Comparison of ENCODE assay signal across 11 mouse cellular contexts in genomic region chr10:74680016-74680491, GRCm38 (mm10).
DNase-seq lines count a peak whose midpoint lies in the region; ATAC-seq and TF ChIP-seq lines count a peak whose summit lies in the region.
"Had no signal": no experiment of that assay in that cellular context is flagged by ENCODE, and none has a peak within 500 bp of the region (broad histone marks: within the 10 kb centered on the region; RNA-seq: fewer than 3 reads in every experiment).

No protein-coding gene starts in this region.

- H3K9me3 ChIP-seq in embryonic facial prominence, embryonic 10.5 days: no peaks in the 10 kb centered on the region
- no peaks in the 10 kb centered on the region for H3K9me3 ChIP-seq in stomach, embryonic 15.5 days
- no peaks in the 10 kb centered on the region for H3K9me3 ChIP-seq in midbrain, embryonic 10.5 days (replicated peaks)
- H3K9me3 ChIP-seq: lung, embryonic 15.5 days; neural tube, embryonic 12.5 days had no signal

- intact Hi-C loops in left cerebral cortex, postnatal 25 days (cut with DNase I): no loop called here
- intact Hi-C loops in left cerebral cortex, adult 2 months (cut with DNase I): no loop called here

- ATAC-seq in stomach, embryonic 15.5 days (ENCODE audit: insufficient read depth, low FRiP score, low read depth): peak; percentile 70; the same call in 1 of the 2 replicates
- no peak for ATAC-seq in granulocyte monocyte progenitor cell, adult 5-6 weeks (replicated peaks; ENCODE audit: poor library complexity, severe bottlenecking)

- H3K27me3 ChIP-seq in embryonic facial prominence, embryonic 10.5 days (replicated peaks; ENCODE audit: low read depth, poor library complexity, severe bottlenecking): no peaks in the 10 kb centered on the region
- no peaks in the 10 kb centered on the region for H3K27me3 ChIP-seq in stomach, embryonic 15.5 days (replicated peaks)
- H3K27me3 ChIP-seq in midbrain, embryonic 10.5 days (ENCODE audit: low read depth, poor library complexity, severe bottlenecking): no peaks in the 10 kb centered on the region
- H3K27me3 ChIP-seq: lung, embryonic 15.5 days; neural tube, embryonic 12.5 days had no signal

- peak; percentile 6 to 54 for DNase-seq in left cerebral cortex, postnatal 25 days (ENCODE audit: low spot score in 2 of 2)
- no peak for DNase-seq in left cerebral cortex, adult 2 months (ENCODE audit: extremely low spot score in 1 of 2, low spot score in 2 of 2)
- DNase-seq in embryonic facial prominence, embryonic 10.5 days (ENCODE audit: low spot score): peak; percentile 13
- DNase-seq in kidney, postnatal 10 days: peak; percentile 22
- no peak for DNase-seq in cerebellum, adult 11 months
- DNase-seq in midbrain, embryonic 10.5 days (ENCODE audit: low spot score): no peak

- H3K36me3 ChIP-seq in embryonic facial prominence, embryonic 10.5 days (replicated peaks): no peaks in the 10 kb centered on the region
- H3K36me3 ChIP-seq in stomach, embryonic 15.5 days: no peaks in the 10 kb centered on the region
- no peaks in the 10 kb centered on the region for H3K36me3 ChIP-seq in midbrain, embryonic 10.5 days
- H3K36me3 ChIP-seq: G1E; lung, embryonic 15.5 days; neural tube, embryonic 12.5 days had no signal

- no peak overlapping the region for H3K27ac ChIP-seq in left cerebral cortex, adult 2 months
- H3K27ac ChIP-seq in embryonic facial prominence, embryonic 10.5 days (replicated peaks): peak overlapping the region; percentile 46
- H3K27ac ChIP-seq in stomach, embryonic 15.5 days: peak overlapping the region; percentile 19; the same call in 1 of the 2 replicates
- no peak overlapping the region for H3K27ac ChIP-seq in midbrain, embryonic 10.5 days (replicated peaks)
- H3K27ac ChIP-seq: lung, embryonic 15.5 days; neural tube, embryonic 12.5 days had no signal

- 57% methylated on average over 4 of the region's 4 CpGs for WGBS in embryonic facial prominence, embryonic 10.5 days
- WGBS in stomach, embryonic 15.5 days: 31% methylated on average over 4 of the region's 4 CpGs
- 84% methylated on average over 4 of the region's 4 CpGs for WGBS in midbrain, embryonic 10.5 days

- H3K4me3 ChIP-seq in left cerebral cortex, adult 2 months: no peak overlapping the region
- H3K4me3 ChIP-seq in embryonic facial prominence, embryonic 10.5 days: no peak overlapping the region
- no peak overlapping the region for H3K4me3 ChIP-seq in stomach, embryonic 15.5 days (replicated peaks)
- no peak overlapping the region for H3K4me3 ChIP-seq in midbrain, embryonic 10.5 days
- H3K4me3 ChIP-seq: lung, embryonic 15.5 days; neural tube, embryonic 12.5 days had no signal

- TF ChIP-seq CTCF in left cerebral cortex, adult 2 months (IDR thresholded peaks at IDR 0.05): no peak

- H3K4me2 ChIP-seq in stomach, embryonic 15.5 days: no peak overlapping the region
- H3K4me2 ChIP-seq: lung, embryonic 15.5 days; neural tube, embryonic 12.5 days had no signal

- H3K4me1 ChIP-seq in embryonic facial prominence, embryonic 10.5 days: peaks cover 13% of the 10 kb centered on the region
- H3K4me1 ChIP-seq in stomach, embryonic 15.5 days: no peaks in the 10 kb centered on the region
- no peaks in the 10 kb centered on the region for H3K4me1 ChIP-seq in midbrain, embryonic 10.5 days
- H3K4me1 ChIP-seq: lung, embryonic 15.5 days; neural tube, embryonic 12.5 days had no signal

- no peak overlapping the region for H3K9ac ChIP-seq in stomach, embryonic 15.5 days
- H3K9ac ChIP-seq: lung, embryonic 15.5 days; neural tube, embryonic 12.5 days had no signal

Comparison
In these comparisons a context has a peak if more than half of its experiments do, and no peak if none do; other contexts are left out.
1. DNase-seq: peak in left cerebral cortex, postnatal 25 days (2 of 2), embryonic facial prominence, embryonic 10.5 days (single experiment) and kidney, postnatal 10 days (single experiment); none in left cerebral cortex, adult 2 months (0 of 2), cerebellum, adult 11 months (single experiment) and midbrain, embryonic 10.5 days (single experiment).
2. H3K27ac ChIP-seq: peak in embryonic facial prominence, embryonic 10.5 days (single experiment) and stomach, embryonic 15.5 days (single experiment); none in left cerebral cortex, adult 2 months (single experiment) and midbrain, embryonic 10.5 days (single experiment).